Mouse (Mus musculus) cerebellum, adult 2 months (tissue): ENCODE data around the gene Cgn. TPM values are rescaled to one million over a fixed set of nuclear protein-coding genes. Genes with fewer than 3 reads are reported as not detected.

Experiments used
- DNase-seq, 2 experiments: peaks; one replicate each; pipeline ENCODE4 v3.0.0; 2021
- H3K27ac ChIP-seq: fragments of 200-500 bp; 2 replicates; pipeline ENCODE4 v1.5.1; 2012; ENCODE audit warnings: low read length, control low read depth, inconsistent platforms; ENCODE audit not compliant: insufficient read depth
- H3K27me3 ChIP-seq: fragments of 200-500 bp; 2 replicates; pipeline ENCODE4 v1.6.1; 2012; ENCODE audit warnings: inconsistent platforms, mild to moderate bottlenecking, low read length, moderate library complexity; ENCODE audit not compliant: control insufficient read depth, insufficient read depth
- H3K4me1 ChIP-seq: fragments of 200-500 bp; 2 replicates; pipeline ENCODE4 v1.6.1; 2011; ENCODE audit warnings: low read length; ENCODE audit not compliant: control insufficient read depth, insufficient read depth
- H3K4me3 ChIP-seq: fragments of 200-500 bp; replicated peaks from 2 replicates; pipeline ENCODE3; 2011; ENCODE audit warnings: mild to moderate bottlenecking, low read depth, low read length, control low read depth; ENCODE audit not compliant: insufficient read depth
- CTCF ChIP-seq: fragments of 200-500 bp; IDR thresholded peaks from 2 replicates; pipeline ENCODE4 v1.5.1; 2011; ENCODE audit warnings: low read depth, mild to moderate bottlenecking, control low read depth, low read length, moderate library complexity, borderline replicate concordance; ENCODE audit not compliant: insufficient read depth
- POLR2A ChIP-seq: fragments of 200-500 bp; IDR thresholded peaks from 2 replicates; pipeline ENCODE4 v1.6.1; 2011; ENCODE audit warnings: low read length, control low read depth, borderline replicate concordance; ENCODE audit not compliant: insufficient read depth
- WGBS: fragments of 180-500 bp; shearing (Covaris S2); methylation state at CpG from one replicate; pipeline ENCODE4 v1.1.7; 2018; 5-methylcytosine and 5-hydroxymethylcytosine counted together
- polyA plus RNA-seq: library from polyadenylated mRNA; depleted of rRNA; stranded (reverse); fragments of >200 nt; gene quantifications from 2 replicates; pipeline ENCODE4 v1.2.3, GENCODE M21; 2012

Gene Cgn
- polyA plus RNA-seq, 1 experiment, result 5.3 TPM

DNA sequence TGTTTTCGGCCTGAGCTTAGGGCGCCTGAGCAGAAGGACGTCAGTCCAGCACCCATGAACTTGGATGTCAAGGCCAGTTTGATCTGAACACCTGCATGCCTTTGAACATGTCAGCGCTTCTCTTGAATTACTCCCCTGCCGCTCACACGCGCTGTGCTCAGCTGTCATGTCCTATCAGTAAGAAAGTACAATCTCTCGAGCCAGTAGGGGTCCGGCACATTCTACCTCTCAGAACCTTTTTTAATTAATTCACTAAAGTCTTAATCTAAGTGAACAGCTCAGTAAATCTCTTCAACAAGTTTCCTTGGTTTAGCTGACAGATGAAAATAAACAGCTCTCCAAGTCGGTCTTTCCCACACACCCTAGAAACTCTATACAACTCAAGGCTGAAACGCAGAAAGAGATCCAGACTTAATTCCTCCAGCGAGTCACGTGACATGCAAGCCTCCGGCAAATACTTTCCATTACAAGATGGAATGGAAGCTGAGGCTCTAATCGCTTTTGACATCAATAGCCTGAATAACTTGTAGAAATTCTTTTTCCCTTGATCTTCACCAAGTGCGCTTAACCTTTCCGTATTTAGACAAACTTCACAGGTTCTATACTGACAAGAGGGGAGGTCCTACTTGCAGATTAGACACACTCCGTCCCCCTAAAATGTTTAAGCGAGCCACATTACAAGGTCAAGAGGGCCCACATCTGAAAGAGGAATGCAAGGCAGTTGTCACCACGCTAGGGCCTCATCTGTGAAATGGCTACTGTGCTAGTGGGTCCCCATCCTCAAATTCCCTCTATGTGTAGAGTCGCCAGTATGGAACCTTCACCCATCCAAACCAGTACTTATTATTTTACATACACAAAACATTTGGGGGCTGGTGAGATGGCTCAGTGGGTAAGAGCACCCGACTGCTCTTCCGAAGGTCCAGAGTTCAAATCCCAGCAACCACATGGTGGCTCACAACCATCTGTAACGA, 33.4 kb upstream of the Cgn start:
- Histone ChIP-seq H3K27me3 (no peaks in the 10 kb centered on the region), H3K4me3 (no peak overlapping the region), H3K4me1 (no peaks in the 10 kb centered on the region), H3K27ac (no peak overlapping the region)
- DNase-seq, result no peak
- TF ChIP-seq CTCF (no peak), POLR2A (no peak)
- 68% methylated on average over 24 of the region's 24 CpGs for WGBS

DNA sequence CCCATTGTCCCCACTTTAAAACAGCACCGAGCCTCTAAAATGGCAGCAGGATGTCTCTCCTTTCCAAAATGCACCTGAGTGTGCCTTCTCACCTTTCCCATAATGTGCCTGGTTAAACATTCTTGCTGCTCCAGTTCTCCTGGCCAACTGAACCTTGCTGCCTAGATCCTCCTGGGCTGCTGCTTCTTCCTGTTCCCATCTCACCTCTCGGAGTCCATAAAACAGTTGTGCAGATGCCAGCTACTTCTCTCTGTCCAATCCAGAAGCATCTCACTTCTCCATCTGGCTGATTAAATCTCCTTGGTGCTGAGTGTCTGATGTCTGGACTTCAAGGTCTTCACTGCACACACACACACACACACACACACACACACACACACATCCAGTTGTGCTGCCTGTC, 31.4 kb upstream of the Cgn start:
- no peak for TF ChIP-seq CTCF
- H3K4me1 ChIP-seq, result no peaks in the 10 kb centered on the region
- H3K27ac ChIP-seq, result no peak overlapping the region
- no peak overlapping the region for H3K4me3 ChIP-seq
- no peak for DNase-seq
- 75% methylated on average over 2 of the region's 2 CpGs for WGBS
- no peaks in the 10 kb centered on the region for H3K27me3 ChIP-seq

DNA sequence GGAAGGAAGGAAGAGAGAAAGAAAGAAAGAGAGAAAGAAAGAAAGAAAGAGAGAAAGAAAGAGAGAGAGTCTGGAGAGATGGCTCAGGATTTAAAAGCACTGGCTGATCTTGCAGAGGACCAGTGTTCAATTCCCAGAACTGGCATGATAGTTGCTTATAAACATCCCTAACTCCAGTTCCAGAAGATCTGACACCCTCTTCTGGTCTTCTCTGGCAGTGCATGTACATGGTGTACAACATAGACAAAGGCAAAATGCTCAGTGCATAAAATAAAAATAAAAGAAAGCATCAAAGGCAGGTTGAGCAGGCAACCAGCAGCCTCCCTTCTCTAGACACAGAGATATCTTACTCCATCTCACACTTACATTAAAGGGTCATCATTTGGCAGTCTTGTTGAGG, 29.3 kb upstream of the Cgn start:
- H3K27ac ChIP-seq, result no peak overlapping the region
- H3K27me3 ChIP-seq, result no peaks in the 10 kb centered on the region
- H3K4me3 ChIP-seq, result no peak overlapping the region
- no peaks in the 10 kb centered on the region for H3K4me1 ChIP-seq
- TF ChIP-seq POLR2A, result no peak
- TF ChIP-seq CTCF, result no peak
- DNase-seq, result no peak

DNA sequence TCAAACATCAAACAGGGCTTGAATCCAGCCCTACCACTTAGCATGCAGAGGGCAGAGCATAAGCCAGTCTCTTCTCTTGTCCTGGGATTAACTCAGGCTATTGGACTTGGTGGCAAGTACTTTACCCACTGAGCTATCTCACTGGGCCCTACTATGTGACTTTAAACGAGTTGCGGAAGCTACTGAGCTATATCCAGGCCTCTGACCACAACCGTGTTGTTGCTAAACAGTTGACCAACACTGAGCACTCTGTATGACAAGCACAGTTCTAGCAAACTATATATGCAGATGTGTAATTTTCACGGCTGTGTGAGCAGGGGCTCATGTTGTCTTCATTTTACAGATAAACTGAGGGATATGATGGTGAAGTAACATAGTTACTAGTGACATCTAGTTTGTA, 28.4 kb upstream of the Cgn start:
- WGBS, result 81% methylated on average over 4 of the region's 4 CpGs
- no peak for DNase-seq
- no peaks in the 10 kb centered on the region for H3K4me1 ChIP-seq
- no peak for TF ChIP-seq POLR2A
- TF ChIP-seq CTCF, result no peak
- H3K4me3 ChIP-seq, result no peak overlapping the region
- no peaks in the 10 kb centered on the region for H3K27me3 ChIP-seq
- H3K27ac ChIP-seq, result no peak overlapping the region

DNA sequence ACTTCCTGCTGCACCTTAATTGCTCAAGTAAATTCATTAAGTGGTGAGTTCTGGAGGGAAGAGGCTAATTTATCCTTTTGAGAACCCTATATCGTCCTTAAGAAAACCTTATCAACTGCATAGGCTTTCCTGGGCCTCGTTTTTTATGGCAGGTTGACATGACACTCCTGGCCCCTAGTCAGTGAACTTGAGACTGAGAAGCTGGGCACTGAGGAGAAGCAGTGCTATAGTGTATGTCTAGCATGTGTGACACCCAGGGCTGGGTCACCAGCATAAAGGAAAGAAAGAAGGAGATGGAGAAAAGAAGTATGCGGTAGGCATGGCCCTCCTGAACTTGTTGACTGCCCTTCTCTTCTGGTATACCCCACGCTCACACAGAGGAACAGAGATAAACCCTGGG, 27.8 kb upstream of the Cgn start:
- 81% methylated on average over 4 of the region's 4 CpGs for WGBS
- no peak for TF ChIP-seq POLR2A
- no peak for TF ChIP-seq CTCF
- no peak for DNase-seq
- Histone ChIP-seq H3K4me3 (no peak overlapping the region), H3K27me3 (no peaks in the 10 kb centered on the region), H3K27ac (no peak overlapping the region), H3K4me1 (no peaks in the 10 kb centered on the region)

DNA sequence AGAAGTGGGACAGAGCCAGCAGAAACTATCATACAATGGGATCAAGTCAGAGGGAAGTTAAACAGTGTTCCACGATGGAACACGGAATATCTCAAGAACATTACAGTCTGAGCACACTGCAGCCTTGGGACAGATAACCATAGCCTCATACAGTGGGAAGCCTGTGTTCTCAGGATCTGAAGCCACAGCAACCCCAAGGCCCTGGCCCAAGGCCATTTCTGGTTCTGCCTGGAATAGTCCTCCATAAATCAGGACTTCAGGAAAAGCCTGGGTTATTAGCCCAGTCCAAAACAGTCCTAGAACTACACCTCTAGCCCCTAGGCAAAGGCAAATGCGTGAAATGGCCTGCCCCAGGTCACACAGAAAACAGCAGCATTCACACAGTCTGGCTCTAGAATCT, 27.4 kb upstream of the Cgn start:
- 92% methylated on average over 3 of the region's 3 CpGs for WGBS

DNA sequence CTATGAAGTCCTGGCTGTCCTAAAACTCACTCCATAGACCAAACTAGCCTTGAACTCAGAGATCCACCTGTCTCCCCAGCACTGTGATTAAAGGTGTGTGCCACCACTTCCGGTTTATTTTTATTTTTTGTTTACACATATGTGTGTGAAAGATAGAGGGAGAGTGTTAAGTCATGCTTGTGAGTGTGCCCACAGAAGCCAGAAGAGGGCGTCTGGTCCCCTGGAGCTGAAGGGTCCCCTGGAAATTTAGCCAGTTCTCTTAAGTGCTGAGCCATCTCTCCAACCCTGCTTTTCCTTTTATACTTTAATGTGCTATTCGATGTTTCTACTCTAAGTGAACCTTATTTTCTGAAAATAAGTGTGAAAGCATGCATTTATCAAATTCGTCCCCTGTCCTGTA, 25.3 kb upstream of the Cgn start:
- 15% methylated on average over 4 of the region's 4 CpGs for WGBS
- Histone ChIP-seq H3K27ac (no peak overlapping the region), H3K4me1 (no peaks in the 10 kb centered on the region), H3K4me3 (no peak overlapping the region), H3K27me3 (no peaks in the 10 kb centered on the region)
- peak in 1 of 2 experiments; percentile 13 for DNase-seq
- TF ChIP-seq POLR2A (no peak), CTCF (peak; percentile 52)

More for the DNA sequence above, 27.4 kb upstream of the Cgn start:
- Histone ChIP-seq H3K4me3 (no peak overlapping the region), H3K4me1 (no peaks in the 10 kb centered on the region), H3K27ac (no peak overlapping the region), H3K27me3 (no peaks in the 10 kb centered on the region)
- no peak for DNase-seq
- TF ChIP-seq CTCF (no peak), POLR2A (no peak)

DNA sequence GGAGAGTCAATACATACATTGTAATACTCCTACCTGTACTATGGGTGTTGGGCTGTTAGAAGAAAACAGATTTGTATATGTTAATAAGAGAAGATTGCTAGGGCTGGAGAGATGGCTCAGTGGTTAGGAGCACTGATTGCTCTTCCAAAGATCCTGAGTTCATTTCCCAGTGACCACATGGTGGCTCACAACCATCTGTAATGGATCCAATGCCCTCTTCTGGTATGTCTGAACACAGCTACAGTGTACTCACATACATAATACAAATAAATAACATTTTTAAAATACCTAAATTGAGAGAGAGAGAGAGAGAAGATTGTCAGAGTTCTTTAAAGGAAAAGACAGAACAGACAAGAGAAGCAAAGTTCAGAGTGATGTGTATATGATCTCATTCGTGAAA, 22.0 kb upstream of the Cgn start:
- TF ChIP-seq CTCF (no peak), POLR2A (no peak)
- Histone ChIP-seq H3K27ac (no peak overlapping the region), H3K4me1 (peaks cover 4% of the 10 kb centered on the region; the same call in 1 of the 2 replicates), H3K27me3 (no peaks in the 10 kb centered on the region), H3K4me3 (no peak overlapping the region)
- WGBS, result 87% methylated on average over 1 of the region's 1 CpGs
- DNase-seq, result no peak
